In the genomic region with DNA sequence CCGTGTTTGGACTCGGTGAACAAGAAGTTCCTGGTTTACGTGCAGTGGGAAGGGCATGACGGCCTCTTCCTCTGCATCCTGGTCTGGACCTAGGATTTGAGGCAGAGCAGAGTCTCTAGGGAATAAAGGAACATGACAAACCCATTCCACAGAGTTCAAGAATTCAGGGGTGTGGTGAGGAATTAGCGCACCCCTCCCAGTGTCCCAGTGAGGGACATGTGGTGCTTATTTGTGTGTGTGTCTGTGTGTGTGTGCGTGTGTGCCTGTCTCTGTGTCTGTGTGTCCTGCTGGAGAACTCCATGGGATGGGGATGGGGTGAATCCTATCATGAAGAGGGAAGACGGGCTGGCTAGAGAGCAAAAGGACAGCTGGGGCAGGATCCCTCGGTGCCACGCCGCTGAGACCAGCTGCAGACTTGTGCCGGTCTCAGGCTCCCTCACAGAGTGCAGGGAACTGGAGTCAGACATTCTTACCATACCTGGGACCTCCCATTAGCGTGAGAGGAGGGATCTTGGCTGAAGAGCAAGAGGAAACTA, we compare ENCODE assay signal across 1 mouse cellular context.
TF ChIP-seq lines count a peak whose summit lies in the region.

No protein-coding gene starts in this region.

TF ChIP-seq in MEL, 35 proteins besides CTCF, POLR2A, EP300 and RAD21 (continued from another document):
- TF ChIP-seq POLR2AphosphoS2 (IDR thresholded peaks at IDR 0.05; ENCODE audit: low read length) (peak; percentile 58), GABPA (IDR thresholded peaks at IDR 0.05; ENCODE audit: low read depth, low read length) (no peak)
